Mouse (Mus musculus): ENCODE measurements at regions not wholly inside any gene's neighbourhood (a gene's known extent, or its start where the extent isn't known, plus 50 kb on each side); places are given as distances from the start of the nearest gene placed in this dataset.

DNA sequence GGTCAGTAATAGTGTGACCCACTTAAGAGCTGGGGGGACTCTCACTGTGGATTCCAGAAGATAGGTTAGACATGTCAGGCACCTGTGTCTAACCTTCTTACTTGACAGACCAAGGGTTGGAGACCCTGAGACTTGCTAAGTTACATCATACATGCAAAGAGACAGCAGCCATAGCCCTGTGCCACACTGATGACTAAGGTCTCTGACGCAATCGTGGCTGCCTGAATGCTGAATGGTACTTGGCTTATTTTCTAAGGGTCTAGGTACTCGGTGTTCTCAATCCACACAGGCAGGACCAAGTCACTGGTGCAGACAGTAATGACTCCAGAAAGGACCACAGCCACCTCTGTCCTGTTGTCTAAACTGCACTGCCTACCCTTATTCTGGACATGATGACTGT lies 147.8 kb upstream of the Mdm1 start:
- TF ChIP-seq GATA1 (IDR thresholded peaks at IDR 0.05; ENCODE audit: borderline replicate concordance, low read length) (no peak), FLI1 (IDR thresholded peaks at IDR 0.05; ENCODE audit: low read length) (no peak)
